Mouse (Mus musculus) left cerebral cortex, postnatal 4 days (tissue): ENCODE measurements around the gene Kifc5b. TPM values are rescaled to one million over a fixed set of nuclear protein-coding genes. Genes with fewer than 3 reads are reported as not detected.
A peak's percentile ranks its signal among the peaks of the same experiment; 100 is the strongest.
"Not testable (repeated sequence)": the region's sequence is repeated elsewhere in the genome, so short reads cannot be mapped to it uniquely, and the experiment has no call there.

Experiments
- DNase-seq: peaks from one replicate; pipeline ENCODE4 v3.0.0-alpha.2; 2022
- intact Hi-C: fragments of 180-260 bp; cut with DNase I; formaldehyde crosslinking; loops from one replicate; pipeline ENCODE4 v1.15.1; 2025
- microRNA-seq: library from miRNA; unstranded; fragments of <30 nt; microRNA quantifications from one replicate; pipeline ENCODE4 v1.2.0, GENCODE M21; 2022
- total RNA-seq, 2 experiments: library from RNA; stranded (reverse); gene quantifications; 2 replicates each; pipeline ENCODE4 v1.2.3; 2021

Kifc5b gene
- total RNA-seq, 2 experiments from 2014 or later, result 4.8 to 6.0 TPM

GRCm38 (mm10) chr17:26968200-26968611, 51.3 kb downstream of the Kifc5b start:
- no peak for DNase-seq
- intact Hi-C loops, result no loop called here

DNA sequence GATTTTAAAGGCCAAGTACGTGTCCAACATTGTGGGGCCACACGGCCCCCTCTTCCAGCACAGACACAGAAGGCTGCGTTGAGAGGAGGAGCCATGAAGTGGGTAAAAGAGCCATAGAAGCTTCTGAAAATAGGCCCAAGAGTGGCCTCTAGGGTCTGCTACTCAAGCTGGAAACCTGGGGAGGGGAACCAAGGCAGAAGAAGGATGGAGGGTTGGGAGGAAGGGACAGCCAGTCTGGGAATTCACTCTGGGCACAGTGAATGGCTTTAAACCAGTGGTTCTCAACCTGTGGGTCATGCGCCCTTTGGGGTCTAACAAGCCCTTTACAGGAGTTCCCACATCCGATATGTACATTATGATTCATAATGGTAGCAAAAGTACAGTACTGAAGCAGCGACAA, 52.4 kb downstream of the Kifc5b start:
- intact Hi-C loops, result no loop called here
- DNase-seq, result no peak

DNA sequence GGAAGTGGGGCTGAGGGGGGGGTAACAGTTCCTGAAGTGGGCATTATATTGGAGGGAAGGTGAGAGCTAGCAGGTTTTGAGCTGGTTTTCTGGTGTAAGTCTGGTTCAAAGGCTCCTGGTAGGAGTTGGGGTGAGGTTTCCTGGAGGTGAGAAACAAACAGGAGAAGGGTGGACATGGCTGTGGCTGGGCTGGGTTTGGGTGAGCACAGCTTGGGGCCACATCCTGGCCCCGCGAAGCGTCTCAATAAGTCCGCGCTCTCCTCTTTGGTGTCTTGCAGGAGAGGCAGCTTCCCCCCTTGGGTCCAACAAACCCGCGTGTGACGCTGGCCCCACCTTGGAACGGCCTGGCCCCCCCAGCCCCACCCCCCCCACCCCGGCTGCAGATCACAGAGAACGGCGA, 53.3 kb downstream of the Kifc5b start:
- intact Hi-C loops, result no loop called here

DNA sequence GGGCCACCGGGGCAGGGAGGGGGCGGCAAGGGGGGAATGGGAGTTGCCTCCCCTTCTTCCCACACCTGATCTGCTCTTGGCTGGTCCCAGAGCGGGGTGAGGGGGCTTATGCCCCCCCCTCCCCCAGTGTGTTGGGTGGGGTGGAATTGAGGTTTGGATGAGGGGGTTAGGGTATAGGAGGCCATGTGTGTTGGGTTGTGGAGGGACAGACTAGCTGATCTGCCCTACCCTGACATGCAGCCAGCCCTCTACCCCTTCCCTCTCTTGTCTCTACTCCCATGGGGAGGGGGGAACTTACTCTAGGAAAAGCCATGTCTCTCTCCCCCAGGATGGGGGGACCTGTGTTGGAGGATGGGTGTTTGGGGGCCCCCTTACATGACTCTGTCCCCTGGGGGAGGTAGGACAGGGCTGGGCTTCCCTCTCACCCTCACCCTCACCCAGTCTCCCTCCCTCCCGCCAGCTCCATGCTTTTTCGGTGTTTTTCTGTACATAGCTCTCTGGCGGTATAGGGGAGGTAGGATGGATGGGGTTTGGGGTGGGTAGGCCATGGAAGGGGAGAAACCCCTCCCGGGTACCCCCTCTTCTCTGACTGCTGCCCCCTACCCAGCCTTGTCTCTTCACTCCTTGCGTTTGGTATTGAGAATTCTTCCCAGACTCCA, 54.5 kb downstream of the Kifc5b start:
- intact Hi-C loops, result no loop called here
- no peak for DNase-seq

More for the DNA sequence above, 53.3 kb downstream of the Kifc5b start:
- no peak for DNase-seq

- intact Hi-C loops, result no loop called here
- DNase-seq, result no peak
Measured at GRCm38 (mm10) chr17:26972107-26972506, 55.2 kb downstream of the Kifc5b start.

DNA sequence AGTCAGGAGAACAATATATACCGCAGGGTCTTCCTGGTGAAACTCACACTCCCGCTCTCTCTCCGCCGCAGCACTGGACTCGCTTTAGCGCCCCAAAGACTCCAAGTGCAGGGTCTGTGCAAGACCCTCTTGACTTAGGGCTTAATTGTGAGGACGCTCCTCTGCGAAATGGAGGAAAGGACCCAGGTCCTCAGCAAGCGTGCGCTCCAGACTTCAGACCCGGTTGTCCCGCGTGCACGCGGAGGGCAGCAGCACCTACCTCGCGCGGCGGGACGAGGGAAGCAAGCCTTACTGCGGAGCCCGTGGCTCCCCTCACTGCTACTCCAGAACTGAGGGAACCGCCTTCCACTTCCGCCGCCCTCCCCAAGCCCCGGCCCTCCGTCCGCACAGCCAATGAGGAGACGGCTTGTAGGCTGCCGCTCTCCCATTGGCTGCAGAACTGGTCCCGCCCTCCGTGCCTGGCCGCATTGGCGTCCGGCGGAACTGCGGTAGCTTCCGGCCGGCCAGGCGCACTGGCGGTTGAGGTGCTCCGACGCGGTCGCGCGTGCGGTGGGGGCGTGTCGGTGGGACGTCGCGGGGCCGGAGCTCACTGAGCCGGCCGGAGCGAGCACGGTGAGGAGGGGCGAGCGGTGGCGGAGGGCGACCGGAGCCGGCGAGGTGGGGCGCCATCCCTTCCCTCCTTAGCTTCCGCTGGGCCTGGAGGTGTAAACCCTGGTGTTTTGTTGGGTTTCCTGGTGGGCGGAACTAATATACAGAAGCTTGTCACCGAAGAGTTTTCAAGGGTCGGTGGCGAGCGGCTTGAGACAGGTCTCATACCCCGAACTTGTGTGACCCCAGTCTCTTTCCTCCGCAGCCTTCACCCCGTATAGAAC, 56.0 kb downstream of the Kifc5b start, which contains the start of gene Zbtb9:
Gene Zbtb9, plus strand, starts transcription at position 465 of the 872 bp plus-strand sequence.
- intact Hi-C loops, result no loop called here
- DNase-seq, result peak; percentile 97

- DNase-seq, result no peak
- intact Hi-C loops, result no loop called here
Measured at GRCm38 (mm10) chr17:26974547-26974946, 57.7 kb downstream of the Kifc5b start.

DNA sequence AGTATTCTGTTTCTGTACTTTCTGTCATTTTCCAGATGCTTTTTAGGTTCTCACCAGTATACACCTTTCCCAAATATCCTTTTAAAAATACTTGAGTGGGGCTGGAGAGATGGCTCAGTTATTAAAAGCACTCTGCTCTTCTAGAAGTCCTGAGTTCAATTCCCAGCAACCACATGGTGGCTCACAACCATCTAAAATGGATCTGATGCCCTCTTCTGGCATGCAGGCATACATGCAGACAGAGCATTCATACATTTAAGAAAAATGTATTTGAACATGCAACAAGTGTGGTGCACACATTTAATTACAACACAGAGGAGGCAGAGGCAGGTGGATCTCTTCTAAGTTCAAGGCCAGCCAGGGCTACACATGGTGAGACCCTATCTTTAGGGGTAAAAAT, 58.5 kb downstream of the Kifc5b start:
- intact Hi-C loops, result no loop called here
- DNase-seq, result no peak

DNA sequence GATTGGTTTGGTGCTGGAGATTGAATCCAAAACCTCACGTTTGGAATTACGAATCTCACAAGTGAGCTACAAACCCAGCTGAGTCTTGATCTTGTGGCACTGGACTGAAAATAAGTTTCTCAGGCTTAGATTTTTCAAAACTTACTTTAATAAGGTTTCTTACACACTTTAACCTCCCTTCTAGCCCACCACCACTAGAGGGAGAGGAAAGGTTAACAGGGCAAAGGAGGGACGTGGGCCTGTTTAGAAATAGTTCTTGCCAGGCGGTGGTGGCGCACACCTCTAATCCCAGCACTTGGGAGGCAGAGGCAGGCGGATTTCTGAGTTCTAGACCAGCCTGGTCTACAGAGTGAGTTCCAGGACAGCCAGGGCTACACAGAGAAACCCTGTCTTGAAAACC, 60.5 kb downstream of the Kifc5b start:
- DNase-seq, intact Hi-C loops: not testable (repeated sequence)

- intact Hi-C loops, result no loop called here
Measured at GRCm38 (mm10) chr17:26979426-26979825, 62.5 kb downstream of the Kifc5b start.

GRCm38 (mm10) chr17:26981050-26981449, 64.2 kb downstream of the Kifc5b start:
- intact Hi-C loops, result no loop called here
- DNase-seq, result no peak

More at GRCm38 (mm10) chr17:26979426-26979825, 62.5 kb downstream of the Kifc5b start:
- DNase-seq, result no peak

Small RNA genes lying within 50 kb of the gene (microRNA-seq; reads per million reads assigned to microRNA genes)
- gene Gm27775, result not detected
- 19.6 reads per million, percentile 35 among the genes with 10 or more reads in this experiment for gene Mir3083
- gene Mir6968, result 4.2 reads per million, percentile 9 among the genes with 10 or more reads in this experiment

Other genes with a start within 250 kb of the Kifc5b start
- 10 to 100 TPM; 25.8 to 26.5 TPM for gene Crebrf, start 201.4 kb upstream of the Kifc5b start, total RNA-seq
- 10 to 100 TPM; 39.1 to 42.9 TPM for gene Bnip1, start 136.0 kb upstream of the Kifc5b start, total RNA-seq
- gene Nkx2-5, start 72.1 kb upstream of the Kifc5b start, total RNA-seq, result not detected
- gene Phf1, start 16.0 kb downstream of the Kifc5b start, total RNA-seq, result 10 to 100 TPM; 30.5 to 33.6 TPM
- gene Cuta, start 22.5 kb downstream of the Kifc5b start, total RNA-seq, result 10 to 100 TPM; 78.8 TPM
- gene Syngap1, start 24.2 kb downstream of the Kifc5b start, total RNA-seq, result 100 to 1,000 TPM; 350 to 366 TPM
- 10 to 100 TPM; 17.0 to 18.1 TPM for gene Zbtb9, start 56.1 kb downstream of the Kifc5b start, total RNA-seq
- 10 to 100 TPM; 30.0 to 33.9 TPM for gene Bak1, start 111.9 kb downstream of the Kifc5b start, total RNA-seq
- 1 to 10 TPM; 2.2 to 2.8 TPM for gene Itpr3, start 140.2 kb downstream of the Kifc5b start, total RNA-seq
- gene Uqcc2, start 216.8 kb downstream of the Kifc5b start, total RNA-seq, result 100 to 1,000 TPM; 170 to 186 TPM